Mouse (Mus musculus): ENCODE measurements around the gene Usp6nl. TPM values are rescaled to one million over a fixed set of nuclear protein-coding genes. Genes with fewer than 3 reads are reported as not detected.

Usp6nl gene
- polyA plus RNA-seq, 1 experiment from 2014 or later: 9.9 TPM

DNA sequence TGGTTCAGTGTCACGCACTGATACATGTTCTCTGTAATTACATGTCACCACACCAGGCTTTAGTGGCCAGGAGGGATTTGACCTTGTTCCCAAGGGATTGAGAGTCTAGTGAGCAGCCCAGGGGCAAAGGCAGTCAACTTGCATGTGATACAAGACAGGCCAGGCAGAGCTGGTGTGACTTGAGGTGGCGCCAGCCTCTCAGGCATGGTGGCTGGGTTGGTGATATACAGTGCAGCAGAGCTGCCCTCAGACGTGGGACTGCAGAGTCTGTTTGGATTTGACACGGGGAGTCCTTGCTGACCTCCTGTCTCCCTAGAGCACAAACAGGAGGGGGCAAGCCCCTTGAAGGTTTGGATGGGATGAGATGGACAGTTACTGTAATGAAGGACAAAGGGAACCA, 123.4 kb downstream of the Usp6nl start:
- peaks cover 15% of the 10 kb centered on the region for H3K36me3 ChIP-seq (replicated peaks; ENCODE audit: control insufficient read depth, insufficient read depth)

DNA sequence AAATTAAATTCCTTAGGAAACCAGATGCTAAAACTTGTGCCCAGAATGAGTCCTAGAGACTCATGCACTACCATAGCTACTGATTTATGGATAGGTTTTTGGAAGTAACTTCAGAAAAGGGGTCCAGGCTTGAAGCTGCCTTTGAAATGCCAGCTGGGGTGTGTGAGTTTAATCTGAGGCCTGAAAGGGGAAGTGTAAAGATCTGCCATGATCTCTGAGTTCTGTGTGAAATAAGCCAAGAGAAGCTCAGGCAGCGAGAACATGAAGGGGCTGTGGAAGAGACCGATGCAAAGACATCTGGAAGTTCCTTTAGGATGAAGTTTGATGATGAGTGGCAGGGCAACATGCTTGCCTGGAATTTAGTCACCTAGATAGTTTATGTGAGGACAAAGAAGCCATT, 126.4 kb downstream of the Usp6nl start:
- Histone ChIP-seq H3K4me2 (replicated peaks) (no peak overlapping the region), H3K4me1 (replicated peaks; ENCODE audit: control insufficient read depth, insufficient read depth, low read length) (peaks cover 4% of the 10 kb centered on the region; the same call in 1 of the 2 replicates), H3K27ac (no peak overlapping the region), H3K36me3 (replicated peaks; ENCODE audit: control insufficient read depth, insufficient read depth) (no peaks in the 10 kb centered on the region), H3K27me3 (ENCODE audit: control insufficient read depth, insufficient read depth, low read length) (no peaks in the 10 kb centered on the region), H3K9me3 (ENCODE audit: control insufficient read depth, low read length) (no peaks in the 10 kb centered on the region), H3K9ac (no peak overlapping the region), H3K4me3 (replicated peaks; ENCODE audit: low read length) (no peak overlapping the region)
- WGBS: 89% methylated on average over 2 of the region's 2 CpGs
- no peak for DNase-seq (ENCODE audit: low spot score)
- ATAC-seq (ENCODE audit: low FRiP score): no peak

More for the DNA sequence above, 123.4 kb downstream of the Usp6nl start:
- H3K4me2 ChIP-seq (replicated peaks): no peak overlapping the region
- H3K27me3 ChIP-seq (ENCODE audit: control insufficient read depth, insufficient read depth, low read length): no peaks in the 10 kb centered on the region
- H3K4me3 ChIP-seq (replicated peaks; ENCODE audit: low read length): no peak overlapping the region
- 66% methylated on average over 4 of the region's 4 CpGs for WGBS
- H3K27ac ChIP-seq: no peak overlapping the region
- no peak overlapping the region for H3K9ac ChIP-seq
- ATAC-seq (ENCODE audit: low FRiP score) (no peak), DNase-seq (ENCODE audit: low spot score) (no peak)
- no peaks in the 10 kb centered on the region for H3K9me3 ChIP-seq (ENCODE audit: control insufficient read depth, low read length)
- peaks cover 4% of the 10 kb centered on the region; the same call in 1 of the 2 replicates for H3K4me1 ChIP-seq (replicated peaks; ENCODE audit: control insufficient read depth, insufficient read depth, low read length)

DNA sequence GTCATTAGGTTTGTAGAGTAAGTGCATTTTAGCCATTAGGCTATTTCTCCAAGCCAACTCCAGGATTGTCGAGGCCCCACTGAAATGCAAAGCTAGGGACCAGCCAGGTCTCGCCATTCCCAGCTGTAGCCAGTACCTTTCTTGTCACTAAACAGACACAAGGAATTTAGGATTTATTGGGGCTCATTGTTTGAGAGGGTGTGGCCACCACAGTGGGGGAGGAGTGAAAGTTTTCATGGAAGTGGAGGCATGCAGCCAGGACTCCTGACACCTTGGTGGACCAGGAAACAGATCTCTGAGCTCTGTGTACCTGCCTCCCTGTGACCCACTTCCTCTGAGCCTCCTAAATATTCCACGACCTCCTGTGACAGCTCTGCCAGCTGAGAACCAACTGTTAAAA, 127.2 kb downstream of the Usp6nl start:
- Histone ChIP-seq H3K36me3 (replicated peaks; ENCODE audit: control insufficient read depth, insufficient read depth) (no peaks in the 10 kb centered on the region), H3K9ac (no peak overlapping the region), H3K4me1 (replicated peaks; ENCODE audit: control insufficient read depth, insufficient read depth, low read length) (peaks cover 4% of the 10 kb centered on the region; the same call in 1 of the 2 replicates), H3K4me2 (replicated peaks) (no peak overlapping the region), H3K4me3 (replicated peaks; ENCODE audit: low read length) (no peak overlapping the region), H3K27ac (no peak overlapping the region; the same call in 1 of the 2 replicates), H3K9me3 (ENCODE audit: control insufficient read depth, low read length) (no peaks in the 10 kb centered on the region), H3K27me3 (ENCODE audit: control insufficient read depth, insufficient read depth, low read length) (no peaks in the 10 kb centered on the region)
- 59% methylated on average over 3 of the region's 3 CpGs for WGBS
- ATAC-seq (ENCODE audit: low FRiP score) (no peak), DNase-seq (ENCODE audit: low spot score) (no peak)

DNA sequence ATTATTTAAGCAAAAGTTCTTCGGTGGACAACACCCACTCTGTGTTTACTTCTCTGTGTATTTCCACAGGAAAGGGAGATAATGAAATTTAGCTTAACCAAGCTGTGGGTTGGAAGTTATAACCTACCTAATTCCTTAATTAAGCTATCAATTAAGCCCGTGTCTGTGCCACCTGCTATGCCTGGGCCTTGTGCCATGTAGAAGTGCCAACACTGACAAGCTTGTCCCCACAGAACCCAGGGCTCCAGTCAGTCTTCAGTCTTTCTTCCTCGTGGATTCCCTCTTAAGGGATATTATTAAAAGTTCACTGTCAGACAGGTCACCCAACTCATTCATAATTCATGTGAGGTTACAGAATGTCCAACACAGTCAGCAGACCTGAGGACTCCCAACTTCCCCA, 128.1 kb downstream of the Usp6nl start:
- ATAC-seq (ENCODE audit: low FRiP score) (peak; percentile 59; the same call in 1 of the 2 replicates), DNase-seq (ENCODE audit: low spot score) (peak; percentile 72)
- H3K27ac ChIP-seq: no peak overlapping the region
- H3K9me3 ChIP-seq (ENCODE audit: control insufficient read depth, low read length): no peaks in the 10 kb centered on the region
- no peak overlapping the region for H3K4me2 ChIP-seq (replicated peaks)
- 61% methylated on average over 3 of the region's 3 CpGs for WGBS
- no peaks in the 10 kb centered on the region for H3K27me3 ChIP-seq (ENCODE audit: control insufficient read depth, insufficient read depth, low read length)
- no peaks in the 10 kb centered on the region for H3K36me3 ChIP-seq (replicated peaks; ENCODE audit: control insufficient read depth, insufficient read depth)
- H3K9ac ChIP-seq: no peak overlapping the region
- no peak overlapping the region for H3K4me3 ChIP-seq (replicated peaks; ENCODE audit: low read length)
- H3K4me1 ChIP-seq (replicated peaks; ENCODE audit: control insufficient read depth, insufficient read depth, low read length): peaks cover 4% of the 10 kb centered on the region; the same call in 1 of the 2 replicates

DNA sequence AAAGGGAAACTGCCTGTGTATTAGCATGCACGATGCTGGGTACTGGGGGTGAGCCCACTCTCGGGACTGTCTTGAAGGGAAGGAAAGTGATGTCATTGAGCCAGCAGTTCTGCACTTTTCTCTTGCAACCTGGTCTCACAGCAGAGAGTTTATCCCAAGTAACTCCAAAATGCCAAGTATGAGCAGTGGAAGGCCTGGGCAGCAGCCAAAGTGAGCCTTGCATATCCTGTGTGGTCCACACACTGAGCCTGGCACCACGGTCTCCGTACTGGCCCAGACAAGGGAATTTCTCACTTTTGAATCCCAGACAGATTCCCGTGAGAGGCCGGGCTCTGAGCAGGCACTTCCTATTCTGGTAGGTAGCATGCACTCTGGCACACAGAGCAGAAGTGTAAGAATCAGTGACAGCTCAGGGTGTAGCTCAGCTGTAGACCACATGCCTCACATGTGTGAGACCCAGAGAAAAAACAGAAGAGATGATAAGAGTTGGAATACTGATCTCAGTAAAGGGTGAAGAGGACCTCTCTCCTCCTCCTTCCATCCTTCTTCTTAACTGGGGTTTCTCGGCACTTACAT, 132.6 kb downstream of the Usp6nl start:
- H3K4me3 ChIP-seq (replicated peaks; ENCODE audit: low read length): no peak overlapping the region
- H3K27ac ChIP-seq: no peak overlapping the region
- ATAC-seq (ENCODE audit: low FRiP score): peak; percentile 21; the same call in 1 of the 2 replicates
- H3K27me3 ChIP-seq (ENCODE audit: control insufficient read depth, insufficient read depth, low read length): no peaks in the 10 kb centered on the region
- H3K4me2 ChIP-seq (replicated peaks): no peak overlapping the region
- no peak for DNase-seq (ENCODE audit: low spot score)
- WGBS: 73% methylated on average over 7 of the region's 7 CpGs
- H3K4me1 ChIP-seq (replicated peaks; ENCODE audit: control insufficient read depth, insufficient read depth, low read length): peaks cover 5% of the 10 kb centered on the region; the same call in 1 of the 2 replicates
- H3K9ac ChIP-seq: no peak overlapping the region
- H3K9me3 ChIP-seq (ENCODE audit: control insufficient read depth, low read length): no peaks in the 10 kb centered on the region
- H3K36me3 ChIP-seq (replicated peaks; ENCODE audit: control insufficient read depth, insufficient read depth): no peaks in the 10 kb centered on the region

DNA sequence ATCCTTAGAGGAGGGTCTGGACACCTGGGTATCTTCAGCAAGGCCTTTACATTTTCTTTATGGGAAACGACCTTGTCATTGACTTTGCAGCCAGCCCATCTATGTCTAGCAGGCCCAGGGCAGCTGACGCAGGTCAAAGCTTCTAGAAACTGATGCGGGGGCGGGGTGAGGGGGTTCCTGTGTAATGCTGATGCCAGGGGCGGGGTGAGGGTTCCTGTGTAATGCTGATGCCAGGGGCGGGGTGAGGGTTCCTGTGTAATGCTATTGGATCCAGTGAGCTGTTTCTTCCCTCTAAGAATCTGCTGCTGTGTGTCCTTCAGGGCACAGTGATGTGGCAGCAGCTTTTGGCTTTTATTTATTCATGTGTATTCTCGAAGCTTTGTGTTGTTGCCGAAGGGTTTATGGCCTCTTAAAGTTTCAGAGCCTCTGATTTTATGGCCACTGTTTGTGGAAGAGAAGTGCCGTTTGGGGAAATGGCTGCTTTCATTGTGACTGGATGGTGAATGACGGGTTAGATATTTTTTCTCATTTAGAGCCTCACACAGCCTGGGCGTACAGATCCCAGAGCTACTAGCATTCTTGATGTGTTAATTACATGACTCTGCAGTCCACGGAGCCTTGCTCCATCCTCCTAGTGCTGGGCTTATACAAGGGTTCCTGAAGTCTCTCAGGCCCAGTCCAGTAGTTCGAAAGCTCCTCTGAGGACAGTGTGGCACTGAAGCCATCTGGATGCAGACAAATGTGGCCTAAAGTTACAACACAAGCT, 137.0 kb downstream of the Usp6nl start:
- no peak for ATAC-seq (ENCODE audit: low FRiP score)
- Histone ChIP-seq H3K9ac (no peak overlapping the region), H3K4me3 (replicated peaks; ENCODE audit: low read length) (no peak overlapping the region), H3K36me3 (replicated peaks; ENCODE audit: control insufficient read depth, insufficient read depth) (no peaks in the 10 kb centered on the region), H3K27me3 (ENCODE audit: control insufficient read depth, insufficient read depth, low read length) (no peaks in the 10 kb centered on the region), H3K4me2 (replicated peaks) (no peak overlapping the region), H3K27ac (0 out of 2 replicates have a peak overlapping the region, but pooled peaks have one; percentile 12), H3K4me1 (replicated peaks; ENCODE audit: control insufficient read depth, insufficient read depth, low read length) (peaks cover 3% of the 10 kb centered on the region; the same call in 1 of the 2 replicates), H3K9me3 (ENCODE audit: control insufficient read depth, low read length) (no peaks in the 10 kb centered on the region)
- 60% methylated on average over 13 of the region's 13 CpGs for WGBS
- DNase-seq (ENCODE audit: low spot score): no peak

DNA sequence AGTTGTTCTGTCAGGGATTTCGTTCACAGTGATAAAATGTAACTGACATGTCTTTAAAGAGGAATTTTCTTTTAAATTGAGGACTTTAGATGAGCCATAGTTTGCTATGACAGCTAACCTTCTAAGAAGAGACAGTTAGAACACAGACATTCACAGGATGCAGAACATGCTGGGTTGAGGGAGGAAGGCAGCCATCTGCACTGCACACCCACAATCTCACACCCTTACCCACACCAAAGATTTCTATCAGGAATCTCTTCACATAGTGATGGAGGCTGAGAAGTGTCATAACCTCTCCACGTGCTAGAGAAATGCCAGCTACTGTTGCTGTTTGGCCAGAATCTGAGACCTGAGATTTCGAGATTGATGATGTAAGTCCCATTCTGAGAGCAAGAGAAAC, 139.8 kb downstream of the Usp6nl start:
- Histone ChIP-seq H3K9me3 (ENCODE audit: control insufficient read depth, low read length) (no peaks in the 10 kb centered on the region), H3K36me3 (replicated peaks; ENCODE audit: control insufficient read depth, insufficient read depth) (no peaks in the 10 kb centered on the region), H3K4me3 (replicated peaks; ENCODE audit: low read length) (no peak overlapping the region), H3K4me1 (replicated peaks; ENCODE audit: control insufficient read depth, insufficient read depth, low read length) (peaks cover 3% of the 10 kb centered on the region; the same call in 1 of the 2 replicates), H3K9ac (no peak overlapping the region), H3K4me2 (replicated peaks) (no peak overlapping the region), H3K27ac (no peak overlapping the region), H3K27me3 (ENCODE audit: control insufficient read depth, insufficient read depth, low read length) (no peaks in the 10 kb centered on the region)
- 94% methylated on average over 3 of the region's 3 CpGs for WGBS
- ATAC-seq (ENCODE audit: low FRiP score) (no peak), DNase-seq (ENCODE audit: low spot score) (no peak)

DNA sequence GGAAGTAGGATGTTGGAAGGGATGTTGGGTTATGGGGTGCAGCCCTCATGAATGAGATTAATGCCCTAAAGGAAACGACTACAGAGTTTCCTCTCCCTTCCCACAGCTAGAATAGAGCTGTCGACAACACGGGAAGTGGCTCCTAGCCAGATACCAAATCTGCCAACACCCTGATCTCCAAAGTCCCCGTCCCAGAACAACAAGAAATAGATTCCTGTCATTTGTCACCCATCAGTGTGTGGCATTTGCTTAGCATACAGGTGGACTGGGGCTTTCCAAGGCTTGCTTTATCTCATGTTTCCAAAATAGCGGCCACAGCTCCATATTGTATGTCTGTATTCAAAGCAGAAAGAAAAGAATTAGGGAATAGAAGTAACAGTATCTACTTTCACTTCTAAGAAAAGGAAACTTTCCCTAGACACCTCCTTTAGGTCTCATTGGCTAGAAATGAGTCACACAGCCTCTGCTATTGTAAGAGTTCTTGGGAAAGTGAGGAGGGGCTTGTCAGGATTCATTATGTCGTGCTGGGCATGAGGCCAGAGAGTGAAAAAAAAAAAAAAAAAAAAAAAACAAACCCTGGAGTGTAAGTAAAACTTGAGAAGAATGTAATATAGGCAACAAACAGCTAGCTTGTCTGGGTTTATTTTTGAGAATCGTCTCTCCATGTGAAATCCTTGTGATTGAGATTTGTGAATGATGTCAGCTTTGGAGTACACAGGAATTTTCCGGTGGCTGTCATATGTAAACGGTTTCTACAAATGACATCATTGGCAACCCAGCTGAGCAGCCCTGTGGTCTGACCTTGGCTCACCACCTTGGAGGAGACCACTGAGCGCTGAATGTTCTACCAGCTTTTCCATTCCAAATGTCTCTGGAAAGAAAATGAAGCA, 141.6 kb downstream of the Usp6nl start:
- H3K9ac ChIP-seq: no peak overlapping the region
- H3K4me1 ChIP-seq (replicated peaks; ENCODE audit: control insufficient read depth, insufficient read depth, low read length): peaks cover 3% of the 10 kb centered on the region; the same call in 1 of the 2 replicates
- H3K4me3 ChIP-seq (replicated peaks; ENCODE audit: low read length): no peak overlapping the region
- no peaks in the 10 kb centered on the region for H3K27me3 ChIP-seq (ENCODE audit: control insufficient read depth, insufficient read depth, low read length)
- H3K4me2 ChIP-seq (replicated peaks): 0 out of 2 replicates have a peak overlapping the region, but pooled peaks have one; percentile 18
- no peaks in the 10 kb centered on the region for H3K36me3 ChIP-seq (replicated peaks; ENCODE audit: control insufficient read depth, insufficient read depth)
- 39% methylated on average over 10 of the region's 10 CpGs for WGBS
- peak; percentile 77 for ATAC-seq (ENCODE audit: low FRiP score)
- H3K27ac ChIP-seq: peak overlapping the region; percentile 73
- no peaks in the 10 kb centered on the region for H3K9me3 ChIP-seq (ENCODE audit: control insufficient read depth, low read length)
- peak; percentile 50 for DNase-seq (ENCODE audit: low spot score)

DNA sequence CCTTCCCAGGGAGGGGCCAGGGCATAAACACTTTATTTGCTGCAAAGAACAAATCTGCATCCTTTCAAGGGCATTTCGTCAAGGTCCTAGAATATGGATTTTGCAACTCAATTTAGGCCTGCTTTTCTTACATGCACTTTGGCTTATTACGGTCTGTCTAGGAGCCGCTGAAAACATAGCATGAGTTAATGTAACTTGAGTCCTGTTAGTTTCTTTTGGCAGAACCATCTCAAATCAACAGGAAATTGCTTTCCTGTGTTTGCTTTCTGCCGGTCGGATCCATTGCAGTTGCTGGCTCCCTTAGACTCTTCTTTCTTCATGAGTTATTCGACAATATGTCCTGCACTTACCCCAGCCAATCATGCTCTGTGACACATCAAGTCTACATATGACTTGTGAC, 143.9 kb downstream of the Usp6nl start:
- H3K9me3 ChIP-seq (ENCODE audit: control insufficient read depth, low read length): no peaks in the 10 kb centered on the region
- H3K4me2 ChIP-seq (replicated peaks): no peak overlapping the region
- WGBS: 89% methylated on average over 6 of the region's 6 CpGs
- H3K4me3 ChIP-seq (replicated peaks; ENCODE audit: low read length): no peak overlapping the region
- no peak for ATAC-seq (ENCODE audit: low FRiP score)
- no peak for DNase-seq (ENCODE audit: low spot score)
- H3K9ac ChIP-seq: no peak overlapping the region
- H3K4me1 ChIP-seq (replicated peaks; ENCODE audit: control insufficient read depth, insufficient read depth, low read length): peaks cover 4% of the 10 kb centered on the region; the same call in 1 of the 2 replicates
- no peaks in the 10 kb centered on the region for H3K36me3 ChIP-seq (replicated peaks; ENCODE audit: control insufficient read depth, insufficient read depth)
- H3K27me3 ChIP-seq (ENCODE audit: control insufficient read depth, insufficient read depth, low read length): no peaks in the 10 kb centered on the region
- no peak overlapping the region for H3K27ac ChIP-seq

Data from hindbrain, embryonic 14.5 days (tissue).